Mouse (Mus musculus) small intestine, adult 2 months (tissue): Measurements from ENCODE around the gene Boc.

ENCODE experiments used
- CTCF ChIP-seq: fragments of 200-500 bp; IDR thresholded peaks from 2 replicates; pipeline ENCODE4 v1.5.1; 2012; ENCODE audit warnings: low read depth, mild to moderate bottlenecking, control low read depth, inconsistent platforms, low read length, moderate library complexity, mixed read lengths; ENCODE audit not compliant: insufficient replicate concordance, insufficient read length; ENCODE audit errors: extremely low read depth
- POLR2A ChIP-seq: fragments of 200-500 bp; IDR thresholded peaks from 2 replicates; pipeline ENCODE4 v1.6.1; 2012; ENCODE audit warnings: low read depth, mild to moderate bottlenecking, control low read depth, inconsistent platforms, low read length, moderate library complexity

DNA sequence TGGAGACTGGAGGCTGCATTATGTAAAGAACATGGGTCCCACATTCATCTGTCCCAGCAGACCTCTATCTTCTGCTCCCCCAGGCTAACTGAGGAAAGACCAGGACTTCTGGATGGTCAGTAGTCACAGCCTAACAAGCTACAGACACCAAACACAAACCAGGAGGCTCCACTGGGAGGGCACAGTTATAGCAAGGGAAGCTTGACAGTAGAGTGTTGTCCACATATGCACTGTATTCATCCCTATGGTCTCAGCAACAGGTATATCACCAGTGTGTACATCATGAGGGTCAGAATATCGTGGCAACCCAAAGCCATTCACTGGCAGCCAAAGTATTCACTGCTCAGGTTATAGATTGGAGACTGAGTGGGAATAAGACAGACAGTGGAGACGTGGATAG lies 12.8 kb downstream of the Boc start:
- TF ChIP-seq CTCF = no peak
- no peak for TF ChIP-seq POLR2A
